Mouse (Mus musculus) cerebellum, adult 8-10 months (tissue): ENCODE data around the gene Slc46a2.
A peak's percentile ranks its signal among the peaks of the same experiment; 100 is the strongest.

Experiments used
- DNase-seq: peaks from one replicate; pipeline ENCODE4 v3.0.0; 2022

The Slc46a2 gene

DNA sequence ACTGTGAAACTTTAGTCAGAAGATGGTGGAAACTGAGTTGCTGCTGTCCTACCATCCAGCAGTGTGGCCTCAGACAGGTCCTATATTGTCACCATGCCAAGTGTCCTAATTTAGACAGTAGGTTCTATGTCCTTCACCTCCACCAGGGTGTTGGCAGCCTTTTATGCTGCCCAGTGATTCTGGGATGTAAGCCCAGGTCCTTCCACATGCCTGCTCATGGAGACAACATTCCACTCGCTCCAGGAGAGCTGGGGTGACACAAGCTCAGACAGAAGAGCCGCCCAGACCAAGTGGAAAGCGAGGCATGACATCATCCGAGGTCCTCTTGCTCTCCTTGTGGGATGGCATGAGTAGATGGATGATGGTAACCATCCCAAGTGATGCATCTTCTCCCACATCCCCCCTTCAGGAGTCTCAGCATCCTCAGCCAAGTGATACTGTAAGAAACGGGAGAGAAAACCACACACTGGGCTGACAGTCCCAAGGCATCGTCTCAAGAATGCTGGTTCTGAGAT is 24.7 kb downstream of the Slc46a2 start:
- peak; percentile 75 for DNase-seq

DNA sequence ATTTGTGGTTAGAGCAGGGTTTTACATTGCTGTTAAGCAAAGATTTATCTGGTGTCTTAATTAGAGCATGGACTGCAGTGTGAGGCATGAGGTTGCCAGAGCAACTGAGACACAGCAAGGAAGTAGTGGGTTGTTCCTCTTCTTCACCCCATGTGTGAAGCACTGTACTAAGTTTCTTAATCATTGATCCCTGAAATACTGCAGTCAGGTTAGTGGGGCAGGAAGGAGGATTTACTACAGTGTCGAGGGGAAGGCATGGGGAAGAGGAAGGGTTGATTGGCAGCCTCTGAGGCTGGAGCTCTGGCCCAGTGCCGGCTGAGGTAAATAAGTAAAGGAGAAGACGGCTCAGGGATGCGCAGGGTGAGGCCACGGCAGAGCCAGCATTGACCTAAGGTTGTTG is 26.8 kb downstream of the Slc46a2 start:
- no peak for DNase-seq

- no peak for DNase-seq
Observed at GRCm38 (mm10) chr4:59887011-59887410, 27.8 kb downstream of the Slc46a2 start.

GRCm38 (mm10) chr4:59886281-59886680 is 28.6 kb downstream of the Slc46a2 start:
- no peak for DNase-seq

DNA sequence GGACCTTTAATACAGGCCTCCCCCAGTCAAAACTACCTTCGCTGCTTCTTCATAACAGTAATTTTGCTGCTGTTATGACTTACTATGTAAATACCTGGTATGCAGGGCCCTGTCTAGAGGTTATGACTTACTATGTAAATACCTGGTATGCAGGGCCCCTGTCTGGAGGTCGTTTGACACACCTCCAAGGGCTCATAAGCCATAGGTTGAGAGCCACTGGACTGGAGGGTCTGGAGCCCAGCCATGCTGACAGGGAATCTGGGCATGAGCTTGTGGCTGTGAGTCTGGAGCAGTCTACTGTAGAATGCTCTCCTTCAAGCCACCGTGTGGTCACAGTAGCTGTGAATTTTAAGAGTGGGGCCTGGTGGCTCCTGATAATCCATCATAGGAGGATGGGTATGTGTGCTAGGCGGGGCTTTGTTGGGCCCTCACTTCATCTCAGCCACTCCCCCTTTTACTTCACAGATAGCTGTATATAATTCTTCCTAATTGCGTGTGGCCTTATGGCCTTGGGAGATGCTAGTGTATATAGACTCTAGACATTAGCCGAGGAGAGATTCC is 30.6 kb downstream of the Slc46a2 start:
- no peak for DNase-seq

- DNase-seq, result no peak
Observed at GRCm38 (mm10) chr4:59881210-59881609, 33.6 kb downstream of the Slc46a2 start.

DNA sequence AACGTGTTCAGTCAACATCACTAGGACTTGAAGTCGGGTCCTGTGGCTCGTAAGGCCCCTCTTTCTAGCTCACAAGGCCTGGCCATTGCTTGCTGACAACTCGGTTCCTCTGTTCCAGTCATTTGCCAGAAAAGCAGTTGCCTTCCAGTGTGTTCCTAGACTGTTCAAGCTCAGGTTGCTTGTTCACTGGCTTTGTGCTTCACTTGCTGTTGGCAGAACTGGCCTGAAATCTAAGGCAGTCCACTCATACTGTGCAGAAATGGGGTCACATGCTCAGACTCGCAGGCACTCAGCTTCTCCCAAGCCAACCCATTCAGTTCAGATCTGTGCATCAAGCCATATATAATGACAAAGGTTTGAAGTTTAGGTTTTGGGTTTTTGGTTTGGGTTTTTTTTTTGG is 34.1 kb downstream of the Slc46a2 start:
- no peak for DNase-seq

DNA sequence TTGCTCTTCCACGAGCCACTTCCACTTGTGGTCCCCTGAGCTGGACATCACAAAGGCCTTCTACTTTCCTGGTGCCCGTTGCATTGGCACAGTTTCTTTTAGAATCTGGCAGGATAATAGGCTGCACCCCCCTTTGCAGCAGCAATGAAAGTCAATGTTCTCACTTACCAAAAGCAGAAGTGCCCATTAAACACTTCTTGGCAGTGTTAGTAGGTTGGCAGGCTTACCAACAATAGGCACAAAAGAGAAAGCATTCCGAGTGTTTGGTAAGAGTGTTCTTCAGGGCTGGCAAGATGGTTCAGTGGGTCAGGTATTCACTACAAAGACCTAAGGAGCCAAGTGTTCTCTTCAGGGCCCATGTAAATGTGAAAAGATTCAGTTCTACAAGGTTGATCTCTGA is 35.4 kb downstream of the Slc46a2 start:
- DNase-seq, result no peak

DNA sequence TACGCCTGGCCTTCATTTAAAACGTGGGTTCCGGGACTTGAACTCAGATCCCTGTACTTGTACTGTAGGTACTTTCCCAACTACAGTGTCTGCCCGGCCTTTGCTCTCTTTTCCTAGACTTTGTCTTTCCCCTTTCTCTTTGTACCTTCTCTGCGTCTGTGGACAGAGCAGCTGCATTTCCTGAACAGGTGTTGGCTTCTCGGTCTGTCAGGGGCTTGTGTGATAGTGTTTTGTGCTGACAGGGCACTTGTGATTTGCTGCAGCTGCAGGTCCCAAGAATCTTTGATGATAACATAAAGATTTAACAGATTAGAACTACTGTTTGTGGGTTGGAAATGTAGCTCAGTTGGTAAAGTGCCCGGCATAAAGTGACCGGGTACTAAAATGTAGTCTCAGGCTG is 36.3 kb downstream of the Slc46a2 start:
- DNase-seq, result no peak

- no peak for DNase-seq
Observed at GRCm38 (mm10) chr4:59877025-59877424, 37.8 kb downstream of the Slc46a2 start.

DNA sequence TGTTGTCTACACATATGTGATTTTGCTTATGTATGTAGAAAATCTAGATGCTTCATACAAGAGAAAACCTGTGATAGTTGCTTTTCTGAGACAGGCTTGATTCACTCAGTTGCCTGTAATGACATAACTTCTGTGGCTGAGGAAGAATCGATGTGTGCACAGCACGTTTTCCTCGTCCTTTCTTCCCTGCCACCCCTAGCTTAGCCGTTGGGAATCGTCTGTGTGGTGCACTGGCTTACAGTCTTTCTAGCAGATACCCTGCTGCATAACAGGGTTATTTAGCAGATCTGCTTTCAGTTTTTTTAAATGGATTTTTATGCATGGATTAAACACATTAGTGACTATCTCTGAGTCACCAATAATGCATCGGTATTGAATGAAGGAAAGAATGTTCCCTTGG is 38.3 kb downstream of the Slc46a2 start:
- no peak for DNase-seq

DNA sequence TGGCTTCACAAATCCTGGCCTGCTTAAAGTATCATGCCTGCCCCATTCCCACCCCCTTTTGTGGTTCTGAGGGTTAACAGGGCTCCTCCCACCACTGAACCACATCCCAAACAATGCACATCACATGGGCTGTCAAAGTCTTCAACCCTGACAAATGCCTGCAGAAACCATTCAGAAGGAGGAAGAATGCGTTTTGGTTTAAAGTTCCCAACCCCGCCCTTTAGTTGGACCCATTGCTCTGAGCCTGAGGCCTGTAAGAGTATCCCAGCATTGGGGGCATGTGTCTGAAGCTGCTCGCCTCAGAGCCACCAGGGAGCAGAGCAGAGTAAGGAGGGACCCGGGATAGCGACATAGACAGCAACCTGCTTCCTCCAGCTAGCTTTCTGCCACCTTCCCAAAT is 41.0 kb downstream of the Slc46a2 start:
- no peak for DNase-seq

DNA sequence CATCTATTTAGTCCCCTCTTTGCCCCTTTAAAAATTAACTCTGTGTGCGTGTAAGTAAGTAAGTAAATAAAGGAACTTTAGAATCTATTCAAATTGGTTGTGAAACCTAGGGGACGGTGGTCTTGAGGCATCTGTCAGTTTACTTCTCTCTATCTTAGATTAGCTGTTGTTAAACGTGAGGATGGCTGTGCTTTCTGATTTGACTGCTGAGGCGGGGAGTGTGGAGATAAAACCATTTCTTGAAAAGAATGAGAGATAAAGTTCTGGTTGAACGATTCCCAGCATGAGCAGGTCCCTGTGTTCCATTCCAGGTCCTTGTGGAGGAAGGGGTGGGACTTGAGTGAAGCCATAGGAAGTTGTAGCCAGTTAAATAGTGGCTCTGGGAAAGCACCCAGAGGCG is 41.6 kb downstream of the Slc46a2 start:
- no peak for DNase-seq

- peak; percentile 85 for DNase-seq
Observed at GRCm38 (mm10) chr4:59870859-59871591, 43.8 kb downstream of the Slc46a2 start.

GRCm38 (mm10) chr4:59870433-59870832 is 44.4 kb downstream of the Slc46a2 start:
- no peak for DNase-seq

- DNase-seq, result peak; percentile 53
Observed at GRCm38 (mm10) chr4:59869488-59870057, 45.3 kb downstream of the Slc46a2 start.

DNA sequence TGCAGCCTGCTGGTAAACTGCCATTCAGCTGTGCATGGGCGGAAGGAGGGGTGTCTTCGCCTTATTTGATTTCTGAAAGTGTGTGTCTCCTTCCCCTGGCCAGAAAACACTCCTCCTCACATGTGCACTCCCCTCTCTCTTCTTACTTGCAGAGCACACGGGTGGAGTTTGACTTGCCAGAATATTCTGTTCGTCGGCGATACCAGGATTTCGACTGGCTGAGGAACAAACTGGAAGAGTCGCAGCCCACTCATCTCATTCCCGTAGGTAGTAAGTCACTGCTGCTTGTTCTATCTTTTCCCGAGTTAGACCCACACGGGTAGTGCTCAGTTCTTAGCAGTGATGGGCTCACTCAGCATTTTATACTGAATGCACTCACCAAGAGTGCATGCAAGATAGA is 46.8 kb downstream of the Slc46a2 start:
- no peak for DNase-seq

GRCm38 (mm10) chr4:59863869-59864268 is 51.0 kb downstream of the Slc46a2 start:
- DNase-seq, result no peak

DNA sequence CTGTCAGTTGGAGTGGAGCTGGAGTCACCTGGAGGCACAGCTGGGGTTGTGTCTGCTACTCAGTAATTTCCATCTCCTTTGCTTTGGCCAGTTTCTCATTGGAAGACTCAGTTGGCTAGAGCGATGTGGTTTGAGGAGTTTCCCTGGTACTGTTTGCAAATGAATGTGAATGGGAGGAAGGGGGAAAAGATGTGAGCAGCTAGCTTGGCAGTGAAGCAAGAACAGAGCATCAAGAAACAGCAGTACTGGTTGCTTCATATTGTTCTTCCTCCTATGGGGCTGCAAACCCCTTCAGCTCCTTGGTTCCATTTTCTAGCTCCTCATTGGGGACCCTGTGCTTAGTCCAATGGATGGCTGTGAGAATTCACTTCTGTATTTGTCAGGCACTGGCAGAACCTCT is 52.5 kb downstream of the Slc46a2 start:
- no peak for DNase-seq

DNA sequence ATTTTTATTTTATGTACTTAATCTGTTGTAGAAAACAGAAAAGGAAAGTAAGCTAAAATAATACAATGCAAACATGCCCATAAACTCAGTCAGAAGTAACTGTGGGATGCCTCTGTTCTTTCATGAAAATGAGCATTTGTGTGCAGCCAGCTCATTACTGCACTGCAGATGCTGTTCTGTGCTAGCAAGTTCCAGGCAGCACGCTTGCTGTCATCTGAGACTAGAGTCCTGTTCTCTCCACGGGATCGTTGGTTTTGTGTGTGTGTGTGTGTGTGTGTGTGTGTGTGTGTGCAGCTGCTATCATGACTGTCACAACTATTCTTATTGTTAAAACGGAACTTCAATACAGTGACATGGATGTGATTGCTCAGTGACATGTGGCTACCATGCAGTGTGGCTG is 53.0 kb downstream of the Slc46a2 start:
- no peak for DNase-seq

- DNase-seq, result no peak
Observed at GRCm38 (mm10) chr4:59860431-59860830, 54.4 kb downstream of the Slc46a2 start.

DNA sequence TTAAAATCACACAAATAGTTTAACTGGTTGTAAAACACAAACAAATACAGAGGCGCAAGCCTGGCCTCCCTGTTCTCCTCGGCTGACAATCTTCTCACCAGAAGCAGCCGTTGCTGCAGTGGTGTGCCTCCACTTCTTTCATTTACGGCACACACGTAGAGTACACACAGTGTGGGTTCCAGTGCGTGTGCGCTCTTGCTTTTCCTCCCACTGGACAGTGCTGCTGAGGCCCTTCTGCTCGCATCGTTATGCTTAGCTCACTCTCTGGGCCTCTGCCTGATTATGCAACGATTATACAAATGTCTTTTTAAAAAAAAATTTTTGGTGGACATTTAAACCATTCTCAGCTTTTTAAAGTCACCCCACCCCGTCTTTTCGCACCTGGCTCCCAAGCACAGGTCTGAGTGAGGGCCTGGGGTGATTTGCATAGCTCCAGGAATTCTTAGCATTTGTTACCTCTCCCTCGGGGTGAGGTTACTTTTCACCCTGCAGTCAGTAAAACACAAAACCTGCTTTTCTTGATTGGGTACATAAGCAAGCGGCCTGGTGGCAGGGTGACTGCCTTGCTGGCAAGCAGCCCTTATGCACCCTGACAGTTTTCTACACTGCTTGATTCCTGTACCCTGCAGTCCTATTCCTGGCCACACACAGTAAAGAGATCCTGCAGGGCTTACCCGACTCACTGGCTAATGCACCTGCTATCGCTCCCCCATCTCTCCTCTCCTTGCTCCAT is 55.0 kb downstream of the Slc46a2 start:
- DNase-seq, result peak; percentile 70
